8 mouse cellular contexts compared by ENCODE assay signal in the genomic region with DNA sequence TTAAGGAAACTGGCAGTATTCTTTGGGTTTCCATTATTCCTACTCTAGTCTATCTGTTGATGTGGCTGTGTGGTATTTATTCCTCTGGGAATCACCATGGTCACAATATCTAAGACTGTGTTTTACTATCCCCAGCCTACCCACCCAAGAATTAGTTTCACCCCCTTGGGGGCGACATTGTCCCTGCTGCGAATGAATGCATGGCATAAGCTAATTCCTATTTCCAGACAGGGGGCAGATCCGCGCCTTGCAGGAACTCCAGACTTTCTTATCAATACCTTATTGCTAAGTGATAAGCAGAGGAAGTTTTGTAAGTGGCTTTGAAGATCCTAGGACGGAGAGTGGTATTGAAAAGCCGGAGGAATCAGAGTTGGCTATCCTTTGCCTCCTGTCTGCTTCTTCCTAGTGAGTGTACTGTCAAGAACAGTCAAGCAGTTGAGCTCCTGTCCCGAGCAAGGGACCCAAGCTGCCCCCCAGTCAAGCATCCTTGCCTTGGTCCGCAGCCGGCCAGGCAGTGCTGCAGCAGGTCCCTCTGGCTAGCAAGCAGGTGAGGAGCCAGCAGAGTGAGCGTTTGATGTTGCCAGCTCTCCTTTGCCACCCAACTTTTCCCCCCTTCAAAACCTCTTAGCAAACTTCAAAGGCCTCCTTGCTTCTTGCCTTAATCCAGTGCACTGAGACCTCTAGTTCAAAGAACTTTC.
DNase-seq lines count a peak whose midpoint lies in the region.

No protein-coding gene starts in this region.

- H3K9me3 ChIP-seq in midbrain, embryonic 10.5 days (replicated peaks) = peaks cover under 1% of the 10 kb centered on the region; the same call in 1 of the 2 replicates

- peaks cover 79% of the 10 kb centered on the region for H3K4me1 ChIP-seq in midbrain, embryonic 10.5 days

- 4% methylated on average over 10 of the region's 10 CpGs for WGBS in midbrain, embryonic 10.5 days

- H3K27me3 ChIP-seq in midbrain, embryonic 10.5 days (ENCODE audit: low read depth, poor library complexity, severe bottlenecking) = 0 out of 2 replicates have a peak, but pooled peaks cover 4% of the 10 kb centered on the region

- peak overlapping the region; percentile 48 for H3K4me3 ChIP-seq in midbrain, embryonic 10.5 days

- H3K27ac ChIP-seq in midbrain, embryonic 10.5 days (replicated peaks) = peak overlapping the region; percentile 92

- intact Hi-C loops in heart, postnatal 14 days (cut with DNase I) = loop anchor here (10.0 kb wide), 1 partner anchor 1440 kb away; no protein-coding TSS in a partner anchor
- intact Hi-C loops in gastrocnemius, postnatal 14 days (cut with DNase I; ENCODE audit: low total_unique reads) = no loop called here

- peak; percentile 61 to 70 for DNase-seq in layer of hippocampus, postnatal 10 days (ENCODE audit: low spot score in 2 of 2)
- DNase-seq in layer of hippocampus, adult 9-10 months (ENCODE audit: low spot score) = no peak
- peak; percentile 49 for DNase-seq in embryo, embryonic 9.5 days (ENCODE audit: extremely low spot score)
- peak; percentile 3 to 18 for DNase-seq in heart, postnatal 14 days
- peak; percentile 53 for DNase-seq in midbrain, embryonic 10.5 days (ENCODE audit: low spot score)
- DNase-seq in cerebellum, adult 9-10 months = no peak
- no peak for DNase-seq in gastrocnemius, postnatal 4 days (ENCODE audit: low spot score in 2 of 2)
- DNase-seq in gastrocnemius, postnatal 14 days = no peak

- H3K36me3 ChIP-seq in midbrain, embryonic 10.5 days = no peaks in the 10 kb centered on the region

Comparison
In these comparisons a context has a peak if more than half of its experiments do, and no peak if none do; other contexts are left out.
1. DNase-seq: peak in layer of hippocampus, postnatal 10 days (2 of 2), embryo, embryonic 9.5 days (single experiment), heart, postnatal 14 days (2 of 2) and midbrain, embryonic 10.5 days (single experiment); none in layer of hippocampus, adult 9-10 months (single experiment), cerebellum, adult 9-10 months (single experiment), gastrocnemius, postnatal 4 days (0 of 2) and gastrocnemius, postnatal 14 days (single experiment).